Mouse (Mus musculus) spleen, adult 18-20 months (tissue): ENCODE data around the gene Ptprd.

ENCODE experiments used
- DNase-seq, 2 experiments: peaks; one replicate each; pipeline ENCODE4 v3.0.0; 2022; ENCODE audit warnings: mixed read lengths in 2 of 2

The Ptprd gene

DNA sequence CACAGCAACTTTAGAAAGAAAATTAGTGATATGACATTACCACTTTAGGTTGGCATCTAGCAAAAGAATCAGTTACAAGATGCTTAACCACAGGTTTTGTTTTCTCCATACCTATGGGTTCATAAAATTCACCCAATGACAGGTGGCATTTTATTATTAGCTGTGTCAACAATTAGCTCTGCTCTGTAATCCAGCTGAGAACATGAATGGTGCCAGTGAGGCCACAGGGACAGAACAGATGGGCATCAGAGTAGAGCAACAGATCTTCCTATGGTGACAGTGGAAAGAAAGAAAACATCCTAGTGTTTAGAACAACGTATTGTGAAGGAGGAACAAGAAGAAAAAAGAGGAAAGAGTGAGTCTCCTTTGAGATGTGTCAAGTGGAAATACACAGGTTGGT lies 973.6 kb downstream of the Ptprd start:
- no peak for DNase-seq

DNA sequence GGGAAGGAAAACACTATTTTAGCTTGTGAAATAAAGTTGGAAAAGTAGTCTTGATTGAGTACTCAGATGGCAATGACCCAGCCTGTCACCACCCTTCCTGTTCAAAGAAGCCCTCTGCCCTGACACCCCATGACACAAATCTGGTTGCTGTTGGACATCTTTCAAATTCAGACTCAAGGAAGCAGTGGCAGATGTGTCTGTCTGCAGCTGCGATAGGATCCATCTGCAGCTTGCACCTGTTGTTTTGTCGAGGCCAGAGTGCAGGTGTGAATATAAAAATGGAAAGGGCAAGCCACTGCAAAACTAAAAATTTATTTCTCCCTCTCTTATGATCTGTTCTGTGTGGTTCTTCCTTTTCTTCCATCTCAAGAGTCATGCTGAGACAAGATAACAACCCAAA lies 978.5 kb downstream of the Ptprd start:
- DNase-seq = no peak

DNA sequence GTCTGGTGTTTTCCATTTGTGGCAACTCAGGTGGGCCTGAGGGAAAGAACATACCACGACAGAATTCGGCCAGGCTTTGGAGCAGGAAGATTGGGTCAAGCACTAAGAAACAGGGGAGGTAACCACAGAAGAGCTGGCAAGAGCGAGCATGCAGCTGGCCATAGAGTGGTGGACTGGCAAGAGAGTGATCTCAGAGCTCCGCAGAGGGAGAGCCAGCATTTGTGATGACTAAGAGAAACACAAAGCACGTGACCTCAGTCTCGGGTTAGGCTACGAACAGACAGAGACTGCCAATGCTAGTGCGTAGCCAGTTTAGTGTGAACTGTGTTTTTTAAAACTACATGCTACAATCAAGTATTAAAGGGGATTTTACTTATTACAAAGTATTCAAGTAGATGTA lies 1042.9 kb downstream of the Ptprd start:
- DNase-seq = no peak

DNA sequence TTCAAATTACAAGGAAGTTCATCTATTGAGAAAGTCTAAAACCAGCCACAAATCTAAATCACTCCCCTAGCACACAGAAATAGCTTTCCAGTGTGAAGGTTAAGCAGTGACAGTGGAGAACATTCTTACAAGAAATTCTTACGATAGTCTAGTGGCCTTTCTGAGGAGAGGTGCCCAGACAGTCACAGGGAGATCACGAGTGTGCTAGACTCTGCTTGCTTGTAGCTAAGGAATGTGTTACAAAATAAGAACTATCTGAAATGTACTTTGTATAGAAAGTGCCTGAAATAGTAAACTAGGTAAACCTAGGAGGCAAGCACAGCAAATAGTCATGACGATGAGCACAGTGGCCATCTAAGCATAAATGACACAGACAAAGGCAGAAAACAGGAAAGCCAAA lies 1054.2 kb downstream of the Ptprd start:
- DNase-seq = no peak

DNA sequence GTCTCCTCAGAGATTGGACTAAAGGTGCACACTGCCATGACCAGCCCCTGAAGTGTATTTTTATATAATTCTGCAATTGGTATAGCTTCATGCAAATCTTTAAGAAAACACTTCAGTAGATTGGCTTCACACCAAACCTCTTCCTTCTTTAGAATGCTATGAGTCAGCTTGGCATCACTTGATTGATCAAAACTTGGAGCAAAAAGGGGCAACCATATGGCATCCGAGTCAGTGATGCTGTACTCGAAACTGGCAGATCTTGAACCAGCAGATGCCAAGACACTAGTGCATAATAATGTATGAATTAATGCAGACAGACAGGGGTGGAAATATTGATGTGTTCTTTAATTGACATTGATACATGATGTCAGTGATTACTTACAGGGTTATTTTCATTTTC lies 1056.2 kb downstream of the Ptprd start:
- no peak for DNase-seq

DNA sequence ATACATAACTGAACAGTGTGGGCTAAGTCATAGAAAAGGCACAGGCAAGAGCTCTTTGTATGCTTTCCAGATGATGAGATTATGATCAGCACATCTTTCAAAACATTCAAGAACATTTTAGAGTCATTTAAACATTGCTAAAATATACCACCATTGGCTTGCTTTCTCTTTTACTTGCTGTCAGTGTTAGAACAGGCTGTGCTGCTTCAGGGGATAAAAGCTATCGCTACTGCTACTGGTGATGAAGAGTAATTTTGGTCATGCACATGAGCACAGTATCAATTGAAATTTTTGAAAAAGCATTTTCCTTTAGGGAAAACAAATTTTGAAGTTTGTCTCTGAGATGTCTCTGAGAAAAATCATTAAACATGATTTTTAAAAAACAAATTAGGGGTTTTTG lies 1056.7 kb downstream of the Ptprd start:
- no peak for DNase-seq

DNA sequence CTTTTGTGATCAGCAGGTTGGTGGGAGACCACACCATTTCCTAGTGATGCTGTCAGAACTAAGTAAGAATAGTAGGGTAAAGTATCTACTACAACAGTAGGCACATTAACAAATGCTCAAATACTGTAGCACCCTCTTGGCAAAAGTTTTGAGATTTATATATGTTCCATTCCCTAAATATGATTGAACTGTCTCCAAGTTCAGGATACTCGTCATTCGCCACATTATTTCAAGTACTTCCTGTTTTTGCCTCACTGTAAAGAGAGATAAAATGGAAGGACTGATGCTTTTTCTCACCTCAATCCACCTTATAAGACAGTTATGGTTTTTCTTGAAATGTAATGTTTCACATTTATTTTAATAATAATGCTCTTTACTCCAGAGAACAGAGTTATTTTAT lies 1086.9 kb downstream of the Ptprd start:
- DNase-seq = no peak

DNA sequence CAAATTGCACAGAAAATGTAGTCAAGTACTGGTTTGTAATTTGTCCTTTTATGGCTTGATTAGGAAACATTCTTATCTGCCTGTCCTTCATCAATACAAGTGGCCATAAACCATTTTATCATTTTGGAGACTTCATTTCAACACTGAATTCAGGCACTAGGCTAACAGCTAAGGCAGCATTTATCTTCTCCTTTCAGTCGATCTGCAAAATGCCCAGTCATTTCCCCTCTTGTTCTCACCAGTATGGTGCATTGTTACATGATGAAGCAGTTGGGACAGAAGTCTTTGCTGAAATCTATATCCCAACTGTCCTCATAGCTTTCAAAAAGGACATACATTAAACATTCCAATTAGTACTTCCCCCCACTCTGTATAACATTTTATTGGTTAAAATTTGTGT lies 1100.9 kb downstream of the Ptprd start:
- DNase-seq = no peak

DNA sequence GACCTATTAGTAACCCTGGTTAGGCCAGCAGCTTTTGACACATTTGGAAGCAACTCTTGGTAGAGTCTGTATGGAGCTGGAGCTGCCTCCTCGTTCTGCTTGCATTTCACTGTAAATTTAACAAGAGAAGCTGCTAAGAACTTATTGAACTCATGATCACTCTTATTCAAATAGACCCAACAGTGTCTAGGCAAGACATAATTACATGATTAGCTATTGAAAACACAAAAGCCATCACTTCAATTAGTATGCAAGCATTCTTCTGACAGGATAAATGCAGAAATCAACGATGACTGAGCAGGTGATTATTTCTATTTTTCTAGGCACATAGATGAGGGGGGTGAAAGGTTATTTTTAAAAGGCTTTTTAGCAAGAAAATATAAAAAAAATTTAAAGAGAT lies 1104.5 kb downstream of the Ptprd start:
- DNase-seq = no peak

DNA sequence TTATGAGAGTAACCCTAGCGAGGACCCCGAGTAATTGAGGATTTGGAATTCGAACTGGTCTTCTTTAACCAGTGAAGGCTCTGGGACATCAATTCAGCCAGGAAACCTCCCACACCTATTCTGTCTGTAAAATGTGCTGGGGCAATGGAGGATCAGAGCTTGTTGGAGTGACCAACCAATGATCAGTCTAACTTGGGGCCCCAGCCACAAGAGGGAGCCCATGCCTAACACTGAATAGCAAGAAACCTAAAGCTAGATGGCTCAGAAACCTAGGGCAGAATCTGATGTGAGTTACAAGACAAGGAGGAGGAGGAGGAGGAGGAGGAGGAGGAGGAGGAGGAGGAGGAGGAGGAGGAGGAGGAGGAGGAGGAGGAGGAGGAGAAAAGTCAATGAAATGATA lies 1128.6 kb downstream of the Ptprd start:
- no peak for DNase-seq

DNA sequence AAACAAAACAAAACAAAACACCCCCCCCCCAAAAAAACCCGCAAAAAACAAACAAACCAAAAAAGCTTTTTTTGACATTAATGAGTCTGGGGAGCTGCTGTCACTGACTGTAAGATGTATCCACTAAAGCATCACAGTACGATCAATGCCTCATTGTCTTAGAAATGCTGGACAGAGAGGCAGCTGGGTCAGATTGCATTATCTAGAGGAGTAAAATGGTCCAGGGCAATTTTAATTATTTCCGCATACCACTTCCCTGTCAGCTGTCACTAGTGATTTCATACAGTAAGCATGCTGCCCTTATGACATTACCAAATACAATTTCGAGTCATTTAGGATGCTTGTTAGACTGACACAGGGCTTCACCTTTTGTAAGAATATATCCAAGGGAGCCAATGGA lies 1134.2 kb downstream of the Ptprd start:
- DNase-seq = no peak

DNA sequence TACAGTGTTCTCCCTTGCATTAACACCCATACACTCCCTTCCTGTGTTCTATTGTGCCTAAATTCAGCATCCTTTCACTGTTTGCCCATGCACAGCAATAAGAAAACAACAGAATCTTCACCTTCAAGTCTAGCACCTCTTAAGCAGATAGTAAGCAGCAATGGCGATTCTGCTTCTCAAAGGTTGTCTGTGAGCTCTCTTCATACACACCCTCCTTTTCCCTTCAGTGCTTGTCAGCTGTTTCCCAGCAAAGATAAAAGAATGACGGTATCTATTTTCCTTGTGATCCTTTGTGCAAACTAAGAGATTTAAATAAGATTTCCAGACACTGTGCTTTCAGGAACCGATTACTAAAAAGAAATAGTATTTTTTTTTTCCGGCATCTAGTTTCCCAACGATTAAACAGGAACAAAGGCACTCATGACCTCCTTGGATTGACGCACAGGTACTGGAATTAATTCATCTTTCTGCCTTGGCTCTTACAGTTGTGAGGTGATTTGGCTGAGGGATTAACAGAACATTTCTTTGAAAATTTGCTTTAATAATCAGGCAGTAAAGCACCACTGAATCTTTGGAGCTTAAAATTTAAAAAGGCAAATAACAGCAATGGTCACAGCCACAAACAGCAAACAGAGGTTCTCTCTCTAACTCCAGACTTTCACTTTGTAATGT lies 1161.1 kb downstream of the Ptprd start:
- no peak for DNase-seq

DNA sequence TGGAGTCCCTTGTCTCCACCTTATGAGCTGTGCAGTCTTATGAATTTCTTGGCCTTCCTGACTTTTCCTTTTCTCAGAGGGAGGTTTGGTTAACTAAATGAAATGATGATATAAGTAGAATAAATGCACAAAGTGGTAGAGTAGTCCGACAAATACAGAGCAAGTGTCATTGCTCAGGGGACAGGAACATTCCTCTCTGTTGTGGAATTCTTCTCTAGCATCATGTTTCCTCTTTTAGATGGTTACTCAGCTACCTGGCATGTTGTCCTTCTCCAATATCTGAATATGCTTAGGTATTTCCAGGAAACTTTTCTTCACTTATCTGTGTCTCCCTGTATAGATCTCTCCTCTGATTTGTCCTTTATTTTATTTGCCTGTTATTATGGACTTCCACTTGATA lies 1207.3 kb downstream of the Ptprd start:
- DNase-seq = no peak

DNA sequence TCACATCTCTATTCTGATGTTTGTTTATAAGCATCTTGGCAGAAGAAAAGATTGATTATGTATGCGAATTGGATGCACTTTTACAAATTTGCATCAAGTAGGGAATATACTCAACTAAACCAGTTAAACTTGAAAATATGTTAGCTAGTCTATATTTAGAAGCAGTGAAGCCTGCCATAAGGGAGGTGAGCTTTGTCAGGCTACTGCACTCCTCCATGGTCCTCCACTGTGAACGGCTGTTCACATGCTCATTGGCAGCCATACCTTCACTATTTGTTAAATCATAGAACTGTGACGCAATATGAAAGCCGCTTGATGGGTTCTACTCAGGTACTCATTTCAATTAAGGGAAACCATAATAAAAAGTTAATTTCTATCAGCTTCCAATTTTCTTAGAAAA lies 1215.6 kb downstream of the Ptprd start:
- no peak for DNase-seq

DNA sequence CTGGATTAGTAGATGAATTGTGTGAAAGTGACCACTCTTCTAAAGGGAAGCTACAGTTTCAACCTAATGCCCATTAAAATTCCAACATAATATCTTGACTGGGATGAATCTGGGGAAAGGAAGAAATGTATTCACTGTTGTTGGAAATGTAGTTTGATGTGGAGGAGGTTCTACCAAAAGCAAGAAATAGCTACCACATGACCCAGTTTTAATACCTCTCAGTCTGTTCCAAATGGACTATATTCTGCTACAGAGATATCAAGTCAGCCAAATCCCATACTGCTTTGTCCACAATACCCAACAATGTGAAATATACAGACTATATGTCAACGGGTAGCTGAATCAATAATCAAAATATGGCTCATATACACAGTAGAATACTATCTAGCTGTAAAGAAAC lies 1221.8 kb downstream of the Ptprd start:
- no peak for DNase-seq

DNA sequence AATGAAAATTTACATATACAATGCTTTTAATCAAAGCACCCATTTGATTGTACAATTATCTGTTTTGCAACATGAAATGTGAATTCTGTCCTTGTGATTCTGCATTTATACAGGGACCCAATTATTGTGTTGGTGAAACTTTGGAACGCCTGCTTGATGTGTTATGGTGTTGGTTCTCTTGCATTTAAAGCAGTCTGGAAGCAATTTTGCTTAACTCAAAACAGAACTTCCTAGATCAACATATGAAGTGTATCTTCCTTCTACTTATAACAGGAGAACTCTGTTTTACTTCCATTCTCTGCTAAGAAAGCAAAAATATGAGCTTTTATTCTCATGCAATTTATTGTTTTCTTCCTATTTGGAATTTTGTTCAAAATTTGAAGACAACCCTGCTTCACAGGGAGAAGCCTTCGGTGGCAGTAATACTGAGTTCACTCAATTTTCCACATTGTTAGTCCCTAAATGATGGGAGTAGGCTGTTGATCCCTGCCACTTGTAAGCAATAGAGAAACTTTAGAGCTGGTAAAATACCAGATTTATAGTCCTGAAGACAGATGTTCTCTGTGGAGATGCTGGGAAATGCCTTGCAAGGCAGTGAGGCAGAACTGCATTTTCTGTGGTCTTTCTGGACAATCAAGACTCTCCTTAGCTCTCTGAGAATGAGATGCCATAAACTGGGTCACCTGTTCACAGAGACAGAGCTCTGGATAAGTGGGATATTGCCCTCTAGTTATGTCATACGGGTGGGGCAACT lies 1234.5 kb downstream of the Ptprd start:
- no peak for DNase-seq

DNA sequence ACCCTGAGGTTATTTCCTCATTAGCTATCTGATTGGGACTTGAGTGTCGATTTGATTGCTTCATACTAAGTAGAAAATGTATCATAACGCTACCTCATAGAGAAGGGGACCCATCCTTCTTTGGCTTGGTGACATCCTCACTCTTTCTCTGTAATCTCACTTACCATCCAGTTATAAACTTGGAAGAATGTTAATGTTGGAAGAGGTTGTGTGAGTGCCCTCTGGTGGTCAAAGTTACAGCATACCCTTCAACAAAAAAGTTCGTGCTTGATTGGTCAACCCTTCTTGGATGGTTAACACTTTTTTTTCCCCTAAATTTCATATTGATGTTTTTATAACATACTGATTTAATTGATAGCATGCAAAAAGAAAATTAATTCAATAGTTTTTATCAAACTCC lies 1263.5 kb downstream of the Ptprd start:
- DNase-seq = no peak

DNA sequence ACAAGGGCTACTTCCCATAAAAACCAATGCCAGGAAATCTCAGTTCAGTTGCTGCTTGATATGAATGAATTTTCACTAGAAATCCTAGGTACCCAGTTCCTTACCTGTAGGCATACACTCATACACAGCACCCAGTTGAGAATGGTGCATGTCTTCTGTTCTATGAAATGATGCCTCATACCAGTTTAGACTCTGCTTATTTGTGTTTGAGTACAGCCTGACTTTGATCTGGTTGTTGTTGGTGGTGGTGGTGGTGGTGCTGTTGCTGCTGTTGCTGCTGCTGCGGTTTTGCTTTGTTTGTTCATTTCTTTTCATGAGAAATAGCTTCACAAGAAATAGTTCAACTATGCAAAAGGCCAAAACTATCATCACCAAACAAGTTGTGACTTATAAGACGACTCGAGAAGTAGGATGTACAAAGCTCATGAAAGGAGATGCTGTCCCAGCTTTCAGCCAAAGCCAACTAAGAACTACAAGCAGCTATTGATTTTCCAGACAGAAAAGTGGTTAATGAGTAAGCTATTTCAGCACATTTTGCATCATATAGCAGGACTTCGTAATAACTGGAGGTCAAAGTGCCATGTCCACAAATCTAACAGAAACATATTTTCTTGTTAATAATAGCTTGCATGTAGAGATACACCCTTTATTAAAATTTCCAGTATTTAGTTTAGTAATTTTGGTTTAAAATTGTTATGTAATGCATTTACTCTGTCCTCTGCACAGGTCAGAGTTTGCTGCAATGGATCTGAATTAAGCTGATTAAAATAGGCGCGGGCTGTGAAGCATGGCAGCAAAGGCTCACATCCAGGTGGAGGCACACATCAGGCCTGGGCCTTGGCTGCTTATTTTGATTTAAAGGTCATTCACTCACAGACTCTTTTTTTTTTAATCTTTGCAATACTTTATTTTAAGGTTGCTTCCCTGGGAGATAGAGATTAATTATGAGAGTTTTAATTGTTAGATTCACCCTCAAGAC lies 1270.1 kb downstream of the Ptprd start:
- no peak for DNase-seq

DNA sequence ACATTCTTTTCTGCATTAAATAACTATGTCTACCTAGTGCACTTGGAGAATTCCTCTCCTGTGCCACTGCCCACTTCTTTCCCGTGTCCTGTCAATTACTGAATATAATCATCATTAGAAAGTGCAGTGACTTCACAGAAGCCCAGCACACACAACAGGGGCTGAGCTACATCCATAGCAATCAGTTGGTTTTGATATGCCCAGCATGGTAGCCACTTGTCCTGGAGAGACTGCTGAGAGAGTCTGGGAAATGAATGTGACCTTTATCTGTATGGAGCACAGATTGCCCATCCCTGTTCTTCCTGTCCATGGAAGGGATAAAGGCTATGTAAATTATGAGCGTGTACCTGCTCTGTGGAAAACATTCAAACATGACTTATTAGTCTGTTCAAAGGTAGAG lies 1280.2 kb downstream of the Ptprd start:
- DNase-seq = no peak

DNA sequence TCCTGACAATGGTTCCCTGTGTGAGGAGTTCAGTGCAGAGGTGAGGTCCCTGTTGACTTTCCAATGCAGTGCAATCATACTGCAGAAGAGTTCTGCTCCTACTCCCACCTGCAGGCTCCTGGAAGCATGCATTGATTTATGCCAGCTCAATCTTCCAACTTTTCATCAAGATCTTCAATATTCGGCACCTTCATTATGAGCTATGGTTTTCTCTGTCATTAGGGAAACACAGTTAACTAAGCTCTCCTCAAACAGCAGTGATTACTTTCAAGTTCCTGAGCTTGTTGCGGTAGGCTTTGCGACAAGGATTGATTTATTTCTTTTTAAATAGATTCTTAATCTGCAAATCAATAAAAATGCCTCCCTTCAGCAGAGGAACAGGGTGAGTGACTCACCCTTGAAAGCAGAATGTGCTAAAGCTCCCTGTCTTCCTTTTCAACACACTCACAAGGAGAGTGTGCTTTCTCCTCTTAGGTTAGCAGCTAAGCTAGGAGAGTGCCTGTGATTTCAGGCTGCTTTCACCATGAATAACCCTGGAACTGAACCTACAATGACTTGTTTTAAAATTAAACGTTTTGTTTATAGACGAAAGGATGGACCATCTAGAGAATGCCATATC lies 1298.1 kb downstream of the Ptprd start:
- DNase-seq = no peak

DNA sequence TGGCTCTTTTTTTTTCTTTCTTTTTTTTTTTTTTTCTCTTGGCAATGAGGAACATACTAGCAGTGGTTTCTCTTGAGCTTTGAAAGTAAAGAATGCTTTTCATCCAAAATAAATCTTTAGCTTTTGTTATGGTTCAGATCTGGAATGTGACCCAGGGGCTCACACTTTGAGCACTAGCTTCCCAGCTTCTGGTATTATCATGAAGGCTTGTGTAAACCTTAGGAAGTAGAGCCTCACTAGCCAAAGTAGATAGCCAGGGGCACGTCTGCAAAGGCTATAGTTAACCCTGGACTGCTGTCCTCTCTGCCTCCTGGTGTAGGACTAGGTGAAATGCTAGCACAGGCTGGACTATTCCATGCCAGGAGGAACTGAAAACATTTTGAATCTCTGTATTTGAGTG lies 1310.1 kb downstream of the Ptprd start:
- DNase-seq = no peak

DNA sequence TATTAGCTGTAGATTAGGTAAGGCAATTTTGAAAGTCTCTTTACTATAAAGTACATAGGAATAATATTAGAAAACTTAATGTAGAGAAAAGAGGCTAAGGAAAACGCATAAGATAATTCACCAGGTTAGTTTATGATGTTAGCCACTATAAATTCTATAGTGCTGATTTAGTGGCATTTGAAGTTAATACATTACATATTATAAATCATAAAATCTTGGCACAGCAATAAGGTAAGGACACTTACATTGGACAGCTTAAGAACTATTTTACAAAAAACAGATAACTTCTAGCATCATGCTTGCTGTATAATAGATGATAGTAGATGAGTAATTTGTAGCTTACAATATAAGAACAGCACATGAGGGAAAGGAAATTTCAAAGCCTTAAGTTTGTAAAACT lies 1322.1 kb downstream of the Ptprd start:
- DNase-seq = no peak

DNA sequence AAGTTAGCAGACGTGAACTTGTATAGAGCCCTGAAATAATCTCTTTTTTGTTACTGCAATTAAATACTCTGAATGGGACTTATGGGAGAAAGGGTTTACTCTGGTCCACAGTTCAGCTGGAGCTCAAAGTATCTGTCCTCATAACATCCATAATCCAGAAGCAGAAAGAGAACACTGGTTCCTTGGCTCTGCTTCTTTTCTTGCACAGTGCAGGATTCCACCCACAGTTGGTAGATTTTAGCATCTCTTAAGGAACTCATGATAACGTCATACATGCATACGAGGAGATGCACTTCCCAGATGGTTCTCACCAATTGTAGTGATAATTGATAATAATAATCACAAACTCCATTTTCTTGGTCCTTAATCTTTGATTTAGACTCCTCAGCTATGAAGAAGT lies 1330.2 kb downstream of the Ptprd start:
- DNase-seq = no peak
